Comparison of ENCODE assay signal across 8 mouse cellular contexts in genomic region chr11:6465122-6465521, GRCm38 (mm10). TPM values are rescaled to one million over a fixed set of nuclear protein-coding genes. Genes with fewer than 3 reads are reported as not detected.
DNase-seq lines count a peak whose midpoint lies in the region; TF ChIP-seq lines count a peak whose summit lies in the region.

No protein-coding gene starts in this region.

- no peak for TF ChIP-seq POLR2A in ES-Bruce4 (IDR thresholded peaks at IDR 0.05; ENCODE audit: insufficient read depth, low read length)

- no peak overlapping the region for H3K4me3 ChIP-seq in ES-Bruce4 (ENCODE audit: low read depth, low read length)

- H3K27ac ChIP-seq in ES-Bruce4 (ENCODE audit: insufficient read depth, low read length) = no peak overlapping the region

- H3K9ac ChIP-seq in ES-Bruce4 (ENCODE audit: low read depth, poor library complexity, severe bottlenecking) = no peak overlapping the region

- H3K36me3 ChIP-seq in ES-Bruce4 (ENCODE audit: control insufficient read depth, insufficient read depth, low read length, poor library complexity, severe bottlenecking) = peaks cover 17% of the 10 kb centered on the region

- 0 out of 2 replicates have a peak, but pooled peaks cover 4% of the 10 kb centered on the region for H3K9me3 ChIP-seq in ES-Bruce4 (replicated peaks; ENCODE audit: control insufficient read depth, insufficient read depth, low read length, poor library complexity, severe bottlenecking)

- no peaks in the 10 kb centered on the region for H3K4me1 ChIP-seq in ES-Bruce4 (ENCODE audit: control insufficient read depth, insufficient read depth, low read length)

- H3K27me3 ChIP-seq in ES-Bruce4 (ENCODE audit: control insufficient read depth, insufficient read depth, low read length, poor library complexity, severe bottlenecking) = no peaks in the 10 kb centered on the region

- no peak for TF ChIP-seq EP300 in ES-Bruce4 (IDR thresholded peaks at IDR 0.05; ENCODE audit: insufficient read depth, low read depth, low read length)

- peak; percentile 58 to 85 for DNase-seq in adrenal gland, adult (ENCODE audit: inconsistent age in 2 of 2, low spot score in 1 of 2)
- peak; percentile 88 for DNase-seq in embryo, embryonic 10 days (ENCODE audit: low spot score)
- DNase-seq in heart, postnatal 14 days = peak; percentile 54 to 72
- DNase-seq in kidney, postnatal 25 days = peak; percentile 64 to 71
- DNase-seq in lung, postnatal 10 days = peak; percentile 81
- DNase-seq in retina, postnatal 1 day = peak; percentile 87
- peak; percentile 40 for DNase-seq in yolk sac, embryonic 10.5 days (ENCODE audit: low spot score)

- intact Hi-C loops in heart, postnatal 14 days (cut with DNase I) = loop anchor here (2.0 kb wide), 1 partner anchor 26 kb away; no protein-coding TSS in a partner anchor

- TF ChIP-seq CTCF in ES-Bruce4 (IDR thresholded peaks at IDR 0.05; ENCODE audit: low read depth, low read length) = peak; percentile 36

RNA-seq across cellular contexts. Expression of gene Purb, which starts 10.6 kb away (rescaled TPM):
- polyA plus RNA-seq in ES-Bruce4 (2011; ENCODE audit: insufficient read depth, insufficient read length, low read depth, missing spikeins) = 49.8 and 52.0 TPM in 2 replicates
- total RNA-seq in heart, postnatal 14 days (2021) = 10 to 100 TPM; 49.6 to 53.0 TPM

RNA-seq across cellular contexts. Expression of gene H2afv, which starts 20.9 kb away (rescaled TPM):
- polyA plus RNA-seq in ES-Bruce4 (2011; ENCODE audit: insufficient read depth, insufficient read length, low read depth, missing spikeins) = 200 and 218 TPM in 2 replicates
- 10 to 100 TPM; 57.1 to 59.4 TPM for total RNA-seq in heart, postnatal 14 days (2021)

RNA-seq across cellular contexts. Expression of gene Ppia, which starts 49.9 kb away (rescaled TPM):
- polyA plus RNA-seq in ES-Bruce4 (2011; ENCODE audit: insufficient read depth, insufficient read length, low read depth, missing spikeins) = 2,132 and 2,301 TPM in 2 replicates
- total RNA-seq in heart, postnatal 14 days (2021) = 100 to 1,000 TPM; 500 to 603 TPM

RNA-seq across cellular contexts. Expression of gene Myo1g, which starts 55.6 kb away (rescaled TPM):
- polyA plus RNA-seq in ES-Bruce4 (2011; ENCODE audit: insufficient read depth, insufficient read length, low read depth, missing spikeins) = 0.36 and 1.1 TPM in 2 replicates
- total RNA-seq in heart, postnatal 14 days (2021) = 1 to 10 TPM; 1.9 to 3.2 TPM
